Mouse (Mus musculus) small intestine, adult 2 months (tissue): ENCODE measurements around the gene Samhd1.

Source experiments
- CTCF ChIP-seq: fragments of 200-500 bp; IDR thresholded peaks from 2 replicates; pipeline ENCODE4 v1.5.1; 2012; ENCODE audit warnings: low read depth, mild to moderate bottlenecking, control low read depth, inconsistent platforms, low read length, moderate library complexity, mixed read lengths; ENCODE audit not compliant: insufficient replicate concordance, insufficient read length; ENCODE audit errors: extremely low read depth
- POLR2A ChIP-seq: fragments of 200-500 bp; IDR thresholded peaks from 2 replicates; pipeline ENCODE4 v1.6.1; 2012; ENCODE audit warnings: low read depth, mild to moderate bottlenecking, control low read depth, inconsistent platforms, low read length, moderate library complexity

- TF ChIP-seq POLR2A (no peak), CTCF (no peak)
Measured at GRCm38 (mm10) chr2:157070365-157070764, 64.7 kb downstream of the Samhd1 start.
